Comparison of ENCODE assay signal across 9 mouse cellular contexts in the genomic region with DNA sequence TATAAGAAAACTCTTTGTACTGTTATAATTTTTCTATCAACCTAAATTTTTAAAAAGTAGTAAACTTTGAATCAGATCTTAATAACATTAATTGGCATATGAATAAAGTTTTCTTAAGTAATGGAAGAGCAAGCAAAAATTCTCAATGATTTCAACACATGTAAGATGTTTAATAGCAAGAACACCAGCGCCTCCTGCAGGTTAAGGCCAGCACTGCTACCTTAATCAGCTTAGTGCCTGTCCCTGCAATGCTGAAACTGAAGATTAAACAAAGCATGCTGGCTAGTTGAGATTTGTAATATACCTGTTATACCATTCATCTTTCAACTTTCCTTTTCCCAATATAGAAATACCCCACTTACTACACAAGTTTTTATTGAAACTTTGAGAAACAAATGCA. TPM values are rescaled to one million over a fixed set of nuclear protein-coding genes. Genes with fewer than 3 reads are reported as not detected.
DNase-seq lines count a peak whose midpoint lies in the region; ATAC-seq and TF ChIP-seq lines count a peak whose summit lies in the region.
"Had no signal": no experiment of that assay in that cellular context is flagged by ENCODE, and none has a peak within 500 bp of the region (broad histone marks: within the 10 kb centered on the region; RNA-seq: fewer than 3 reads in every experiment).

No protein-coding gene starts in this region.

- H3K4me2 ChIP-seq in intestine, embryonic 14.5 days (ENCODE audit: low read length) = no peak overlapping the region
- no peak overlapping the region for H3K4me2 ChIP-seq in intestine, embryonic 15.5 days (replicated peaks)
- H3K4me2 ChIP-seq in forebrain, embryonic 14.5 days (ENCODE audit: low read length) = no peak overlapping the region
- no peak overlapping the region for H3K4me2 ChIP-seq in midbrain, postnatal 0 days (ENCODE audit: low read depth, low read length, poor library complexity, severe bottlenecking)
- H3K4me2 ChIP-seq: embryonic facial prominence, embryonic 15.5 days had no signal

- H3K4me3 ChIP-seq in intestine, embryonic 14.5 days (ENCODE audit: low read depth, low read length) = no peak overlapping the region
- H3K4me3 ChIP-seq in intestine, embryonic 15.5 days (replicated peaks) = no peak overlapping the region
- no peak overlapping the region for H3K4me3 ChIP-seq in forebrain, embryonic 14.5 days (ENCODE audit: low read depth, low read length)
- no peak overlapping the region for H3K4me3 ChIP-seq in midbrain, postnatal 0 days (ENCODE audit: low read depth, low read length)
- H3K4me3 ChIP-seq: embryonic facial prominence, embryonic 15.5 days had no signal

- intact Hi-C loops in left cerebral cortex, postnatal 36 days (cut with DNase I) = loop anchor here (1.0 kb wide), 1 partner anchor 111 kb away; no protein-coding TSS in a partner anchor

- H3K27me3 ChIP-seq in intestine, embryonic 14.5 days (replicated peaks; ENCODE audit: control insufficient read depth, insufficient read depth, low read length) = no peaks in the 10 kb centered on the region
- H3K27me3 ChIP-seq in intestine, embryonic 15.5 days (replicated peaks) = no peaks in the 10 kb centered on the region
- H3K27me3 ChIP-seq in forebrain, embryonic 14.5 days (replicated peaks; ENCODE audit: control insufficient read depth, insufficient read depth, low read length) = no peaks in the 10 kb centered on the region
- H3K27me3 ChIP-seq in midbrain, postnatal 0 days (ENCODE audit: insufficient read depth, low read length) = no peaks in the 10 kb centered on the region
- no peaks in the 10 kb centered on the region for H3K27me3 ChIP-seq in splenic B cell, adult 2 months (ENCODE audit: control insufficient read depth, insufficient read depth, low read length, poor library complexity, severe bottlenecking)
- H3K27me3 ChIP-seq: embryonic facial prominence, embryonic 15.5 days had no signal

- no peak for ATAC-seq in intestine, embryonic 14.5 days (replicated peaks; ENCODE audit: low FRiP score, low TSS enrichment, low read depth)
- ATAC-seq in intestine, embryonic 15.5 days = no peak; the same call in 1 of the 2 replicates
- ATAC-seq in forebrain, embryonic 14.5 days = peak; percentile 55; the same call in 1 of the 2 replicates
- ATAC-seq in midbrain, postnatal 0 days (ENCODE audit: low FRiP score) = peak; percentile 70; the same call in 1 of the 2 replicates

- no peaks in the 10 kb centered on the region for H3K9me3 ChIP-seq in intestine, embryonic 14.5 days (ENCODE audit: control insufficient read depth, low read length)
- H3K9me3 ChIP-seq in intestine, embryonic 15.5 days = no peaks in the 10 kb centered on the region
- no peaks in the 10 kb centered on the region for H3K9me3 ChIP-seq in forebrain, embryonic 14.5 days (replicated peaks; ENCODE audit: control insufficient read depth, low read length)
- no peaks in the 10 kb centered on the region for H3K9me3 ChIP-seq in midbrain, postnatal 0 days (ENCODE audit: low read length)
- H3K9me3 ChIP-seq: embryonic facial prominence, embryonic 15.5 days had no signal

- peaks cover 4% of the 10 kb centered on the region for H3K4me1 ChIP-seq in intestine, embryonic 14.5 days (replicated peaks; ENCODE audit: control insufficient read depth, insufficient read depth, low read length)
- 0 out of 2 replicates have a peak, but pooled peaks cover 6% of the 10 kb centered on the region for H3K4me1 ChIP-seq in intestine, embryonic 15.5 days (replicated peaks)
- H3K4me1 ChIP-seq in forebrain, embryonic 14.5 days (ENCODE audit: control insufficient read depth, insufficient read depth, low read length) = 0 out of 2 replicates have a peak, but pooled peaks cover 4% of the 10 kb centered on the region
- H3K4me1 ChIP-seq in midbrain, postnatal 0 days (ENCODE audit: insufficient read depth, low read length) = no peaks in the 10 kb centered on the region

- H3K36me3 ChIP-seq in intestine, embryonic 14.5 days (ENCODE audit: control insufficient read depth, insufficient read depth, low read length) = peaks cover 74% of the 10 kb centered on the region
- H3K36me3 ChIP-seq in intestine, embryonic 15.5 days = peaks cover 17% of the 10 kb centered on the region
- H3K36me3 ChIP-seq in forebrain, embryonic 14.5 days (ENCODE audit: control insufficient read depth, insufficient read depth, low read length) = peaks cover 68% of the 10 kb centered on the region
- H3K36me3 ChIP-seq in midbrain, postnatal 0 days (ENCODE audit: insufficient read depth, low read length) = peaks cover 14% of the 10 kb centered on the region
- peaks cover 28% of the 10 kb centered on the region for H3K36me3 ChIP-seq in splenic B cell, adult 2 months (ENCODE audit: control insufficient read depth, insufficient read depth, low read length, poor library complexity, severe bottlenecking)

- WGBS in intestine, embryonic 14.5 days = 13% methylated on average over 1 of the region's 1 CpGs
- WGBS in intestine, embryonic 15.5 days = 11% methylated on average over 1 of the region's 1 CpGs
- 8% methylated on average over 1 of the region's 1 CpGs for WGBS in forebrain, embryonic 14.5 days
- whole genome bisulfite sequencing in midbrain, postnatal 0 days = 5% methylated on average over 1 of the region's 1 CpGs

- peak; percentile 94 for TF ChIP-seq CTCF in midbrain, postnatal 0 days (IDR thresholded peaks at IDR 0.05)

- H3K27ac ChIP-seq in intestine, embryonic 14.5 days (ENCODE audit: low read depth) = no peak overlapping the region
- H3K27ac ChIP-seq in intestine, embryonic 15.5 days = no peak overlapping the region
- no peak overlapping the region for H3K27ac ChIP-seq in forebrain, embryonic 14.5 days (ENCODE audit: low read depth, low read length)
- no peak overlapping the region for H3K27ac ChIP-seq in midbrain, postnatal 0 days (ENCODE audit: low read depth, low read length)
- H3K27ac ChIP-seq: embryonic facial prominence, embryonic 15.5 days had no signal

- DNase-seq in intestine, embryonic 14.5 days (ENCODE audit: low spot score) = peak; percentile 95
- DNase-seq in brain, adult 2 months (ENCODE audit: low read depth, low spot score) = peak; percentile 78
- peak; percentile 90 for DNase-seq in forebrain, embryonic 14.5 days (ENCODE audit: low spot score)
- peak; percentile 57 for DNase-seq in hindlimb bud, embryonic 11.5 days (ENCODE audit: extremely low spot score, low read depth, low spot score)
- DNase-seq in left cerebral cortex, postnatal 36 days (ENCODE audit: low spot score in 2 of 2) = peak; percentile 61 to 75
- peak; percentile 90 for DNase-seq in midbrain, postnatal 0 days (ENCODE audit: low spot score)
- DNase-seq in splenic B cell, adult 2 months (ENCODE audit: low read depth, low spot score) = peak; percentile 87

- H3K9ac ChIP-seq in intestine, embryonic 14.5 days (ENCODE audit: low read length) = no peak overlapping the region
- no peak overlapping the region for H3K9ac ChIP-seq in intestine, embryonic 15.5 days
- H3K9ac ChIP-seq in forebrain, embryonic 14.5 days (ENCODE audit: low read length) = no peak overlapping the region
- no peak overlapping the region for H3K9ac ChIP-seq in midbrain, postnatal 0 days (replicated peaks; ENCODE audit: low read length, poor library complexity, severe bottlenecking)
- H3K9ac ChIP-seq: embryonic facial prominence, embryonic 15.5 days had no signal

RNA-seq across cellular contexts. Expression of gene Rtraf, which starts 5.7 kb away (rescaled TPM):
- polyA plus RNA-seq in intestine, embryonic 14.5 days (2014; fragmentation: Nextera tagmentation; extraction: Ambion mirVana) = 213 and 221 TPM in 2 replicates
- 195 and 217 TPM in 2 replicates for polyA plus RNA-seq in intestine, embryonic 15.5 days (2015; fragmentation: Nextera tagmentation; extraction: Ambion mirVana)
- polyA plus RNA-seq in forebrain, embryonic 14.5 days (2014; fragmentation: Nextera tagmentation; extraction: Ambion mirVana) = 215 and 252 TPM in 2 replicates
- total RNA-seq in left cerebral cortex, postnatal 36 days (2021) = 10 to 100 TPM; 41.5 to 44.0 TPM
- total RNA-seq in midbrain, postnatal 0 days (2014; rRNA removed) = 72.8 and 85.3 TPM in 2 replicates
- 131 and 137 TPM in 2 replicates for polyA plus RNA-seq in midbrain, postnatal 0 days (2015; fragmentation: Nextera tagmentation; extraction: Ambion mirVana)

Comparison
In these comparisons a context has a peak if more than half of its experiments do, and no peak if none do; other contexts are left out.
1. ATAC-seq: peak in forebrain, embryonic 14.5 days (single experiment) and midbrain, postnatal 0 days (single experiment); none in intestine, embryonic 14.5 days (single experiment) and intestine, embryonic 15.5 days (single experiment).
2. Peak in every context shown above with its lines, with median percentiles within 50 percentile points of each other: DNase-seq.